Mouse (Mus musculus) right cerebral cortex, postnatal 10 days (tissue): Measurements from ENCODE around the gene Rnpep.
"Not testable (repeated sequence)": the region's sequence is repeated elsewhere in the genome, so short reads cannot be mapped to it uniquely, and the experiment has no call there.

Experiments used
- DNase-seq, 2 experiments: peaks; one replicate each; pipeline ENCODE4 v3.0.0; 2021; ENCODE audit warnings: low spot score in 2 of 2

The Rnpep gene

GRCm38 (mm10) chr1:135258380-135259127, 25.3 kb downstream of the Rnpep start, which contains the start of gene Elf3:
Gene Elf3 (minus strand): TSS chr1:135258568.
- no peak for DNase-seq

DNA sequence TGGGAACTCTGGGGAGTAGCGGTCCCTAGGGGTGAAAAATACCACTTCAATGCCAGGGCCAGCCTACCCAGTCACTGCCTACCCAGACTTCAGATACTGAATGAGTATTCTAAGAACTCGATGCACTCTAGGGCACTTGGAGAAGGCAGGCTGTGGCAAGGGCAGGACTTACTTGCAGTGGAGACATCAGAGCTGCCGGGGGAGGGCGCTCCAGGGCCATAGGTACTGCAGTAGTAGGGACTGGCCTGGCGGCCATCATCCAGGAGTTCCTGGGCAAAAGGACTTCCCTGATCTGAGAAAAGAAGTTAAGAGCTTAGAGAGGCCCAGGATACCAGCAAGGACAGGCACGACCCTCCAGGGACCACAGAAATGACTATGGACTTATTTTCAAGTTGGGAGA, 27.6 kb downstream of the Rnpep start:
- DNase-seq = no peak

GRCm38 (mm10) chr1:135252854-135253253, 31.0 kb downstream of the Rnpep start:
- no peak for DNase-seq

GRCm38 (mm10) chr1:135251405-135251804, 32.5 kb downstream of the Rnpep start:
- no peak for DNase-seq

DNA sequence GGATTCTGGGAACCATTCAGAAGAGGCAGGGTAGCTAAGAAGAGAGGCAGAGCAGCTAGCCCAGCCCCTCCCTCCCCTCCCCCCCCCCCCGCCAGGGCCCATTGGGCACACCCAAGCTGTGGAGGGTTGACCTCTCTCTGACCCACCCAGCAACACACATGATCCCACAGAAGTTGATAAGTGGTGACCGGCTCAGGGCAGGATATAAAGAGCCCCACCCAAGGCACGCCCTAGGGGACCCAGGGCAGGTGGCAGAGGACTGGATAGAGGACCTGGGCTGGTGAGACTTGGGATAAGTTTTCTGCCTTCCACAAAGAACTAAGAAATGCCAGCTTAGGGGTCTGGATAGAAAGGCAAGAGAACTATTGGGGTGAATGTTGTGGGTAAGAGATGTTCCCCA, 33.2 kb downstream of the Rnpep start:
- no peak for DNase-seq

- DNase-seq = peak; percentile 78 to 85
These were observed 35.4 kb downstream of the Rnpep start for GRCm38 (mm10) chr1:135248434-135248850.

DNA sequence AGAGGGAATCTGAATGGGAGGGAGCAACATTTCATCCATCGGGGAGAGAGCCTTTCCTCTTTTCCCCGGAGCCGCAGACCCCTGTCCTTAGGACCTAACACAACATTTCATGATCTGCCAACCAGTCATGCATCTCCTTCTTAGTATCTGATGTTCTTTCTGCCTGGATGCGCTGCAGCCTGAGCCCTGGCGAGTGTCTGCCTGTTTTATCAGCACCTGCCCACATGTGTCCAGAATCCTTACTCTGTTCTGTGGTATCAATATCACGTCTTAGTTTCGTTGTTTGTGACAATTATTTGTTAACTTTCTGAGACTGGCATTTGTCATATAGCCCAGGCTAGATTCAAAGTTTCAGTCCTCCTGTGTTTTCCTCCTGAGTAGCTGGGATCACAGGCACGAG, 39.9 kb downstream of the Rnpep start:
- DNase-seq = no peak

DNA sequence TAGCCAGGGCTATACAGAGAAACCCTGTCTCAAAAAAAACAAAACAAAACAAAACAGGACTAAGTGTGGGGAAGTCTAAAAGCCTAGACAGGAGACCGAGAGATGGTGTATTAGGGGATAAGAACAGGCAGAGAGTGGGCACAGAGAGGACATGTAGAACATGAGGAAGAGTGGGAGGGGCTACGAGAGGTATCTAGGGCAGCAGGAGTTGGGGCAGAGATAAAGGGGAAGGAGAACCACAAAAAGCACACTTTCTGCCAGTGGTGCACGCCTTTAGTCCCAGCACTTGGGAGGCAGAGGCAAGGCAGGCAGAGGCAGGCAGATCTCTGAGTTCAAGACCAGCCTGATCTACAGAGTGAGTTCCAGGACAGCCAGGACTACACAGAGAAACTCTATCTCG, 43.7 kb downstream of the Rnpep start:
- DNase-seq = not testable (repeated sequence)

DNA sequence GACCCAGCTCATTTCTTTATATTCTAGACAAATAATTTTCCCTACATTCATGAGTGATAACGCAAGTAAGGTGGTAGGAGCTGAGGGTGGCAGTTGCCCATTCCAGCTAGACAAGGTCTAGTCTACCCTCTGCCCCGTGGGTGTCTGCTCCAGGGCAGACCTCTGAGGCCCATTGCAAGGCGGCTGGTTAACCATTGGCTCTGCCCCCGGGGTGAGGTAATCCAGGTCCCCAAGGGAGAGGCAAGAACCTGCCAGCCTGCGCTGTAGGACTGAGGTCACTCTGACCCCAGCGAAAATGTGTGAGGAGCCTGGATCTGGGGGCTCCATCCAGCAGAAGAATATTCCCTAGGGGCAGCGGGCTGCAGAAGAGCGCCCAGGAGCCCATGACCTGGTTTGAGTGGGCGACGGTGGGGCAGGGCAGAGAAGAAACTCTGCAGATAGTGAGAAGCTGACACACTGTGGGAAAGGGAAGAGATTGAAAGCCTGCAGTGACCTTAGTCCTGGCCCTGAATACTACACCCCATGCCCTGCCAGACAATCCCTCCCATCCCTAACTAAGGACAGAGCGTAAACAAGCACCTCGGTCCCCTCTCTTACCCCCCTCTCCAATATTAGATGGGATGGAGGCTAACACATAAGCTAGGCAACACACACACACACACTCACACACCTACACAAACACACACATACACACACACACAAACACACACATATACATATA, 46.6 kb downstream of the Rnpep start:
- no peak for DNase-seq

DNA sequence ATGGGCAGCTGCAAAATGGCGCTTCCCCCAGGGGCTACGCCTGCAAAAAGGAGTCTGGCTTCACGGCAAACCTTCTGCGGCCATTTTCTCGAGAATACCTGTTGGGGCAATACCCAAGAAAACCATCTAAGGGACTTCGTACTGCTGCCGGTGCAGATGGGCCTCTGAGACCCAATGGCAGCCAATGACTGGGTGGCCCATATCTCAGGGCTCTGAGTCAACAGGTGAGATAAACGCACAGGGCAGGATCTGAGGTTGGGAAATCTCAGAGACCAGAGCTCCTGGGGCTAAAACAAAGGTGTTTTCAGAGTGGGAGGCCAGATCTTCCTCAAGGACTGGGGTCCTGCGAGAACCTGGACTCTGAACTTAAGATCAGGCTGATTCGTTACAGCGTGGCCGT, 49.1 kb downstream of the Rnpep start:
- DNase-seq = no peak

GRCm38 (mm10) chr1:135233961-135234360, 49.9 kb downstream of the Rnpep start:
- DNase-seq = no peak

- DNase-seq = not testable (repeated sequence)
These were observed 52.0 kb downstream of the Rnpep start for GRCm38 (mm10) chr1:135231878-135232277.

- DNase-seq = no peak
These were observed 56.4 kb downstream of the Rnpep start for GRCm38 (mm10) chr1:135227339-135227950.

DNA sequence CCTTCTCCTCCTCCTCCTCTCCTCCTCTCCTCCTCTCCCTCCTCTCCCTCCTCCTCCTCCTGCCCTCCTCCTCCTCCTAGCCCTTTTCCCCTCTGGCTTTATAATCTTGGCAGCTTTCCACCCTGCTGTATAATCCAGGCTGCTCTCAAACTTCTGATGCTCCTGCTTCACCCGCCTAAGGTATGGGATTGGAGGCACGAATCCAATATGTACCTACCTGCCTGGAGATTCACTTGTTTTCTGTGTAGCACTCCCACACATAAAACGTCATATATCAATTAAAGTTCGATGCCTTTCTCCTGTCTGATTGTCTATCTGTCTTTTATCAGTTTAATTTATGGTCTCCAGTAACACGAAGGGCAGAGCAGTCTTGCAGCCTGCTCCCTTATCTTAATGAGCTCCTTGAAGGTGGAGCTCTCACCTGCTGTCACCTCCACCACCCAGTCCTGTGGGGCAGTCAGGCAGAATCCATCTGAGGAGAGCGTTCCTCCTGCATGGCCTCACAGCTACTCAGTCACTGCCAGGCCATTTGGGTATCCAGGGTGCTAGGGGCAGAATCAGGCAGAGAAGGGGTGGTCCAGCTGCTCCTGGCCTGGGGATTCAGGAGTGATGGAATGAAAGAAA, 58.8 kb downstream of the Rnpep start:
- no peak for DNase-seq

DNA sequence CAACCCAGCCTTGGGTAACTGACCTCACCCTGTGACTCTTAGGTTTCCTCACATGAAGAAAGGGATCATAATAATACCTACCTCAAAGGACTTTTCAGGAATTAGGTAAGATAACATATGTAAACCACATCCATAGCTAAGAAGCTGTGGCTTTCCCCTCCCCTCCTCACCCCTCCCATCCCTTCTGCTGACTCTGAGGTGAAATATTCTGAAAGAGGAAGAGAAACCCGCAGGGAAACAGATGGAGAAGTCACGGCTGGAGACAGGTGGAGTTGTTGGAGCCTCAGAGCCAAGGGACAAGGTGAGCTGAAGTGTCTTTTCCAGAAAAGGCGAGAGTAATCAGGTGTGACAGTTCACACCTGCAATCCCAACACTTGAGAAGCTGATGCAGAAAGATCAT, 59.7 kb downstream of the Rnpep start:
- no peak for DNase-seq

- no peak for DNase-seq
These were observed 66.2 kb downstream of the Rnpep start for GRCm38 (mm10) chr1:135217607-135218233.

DNA sequence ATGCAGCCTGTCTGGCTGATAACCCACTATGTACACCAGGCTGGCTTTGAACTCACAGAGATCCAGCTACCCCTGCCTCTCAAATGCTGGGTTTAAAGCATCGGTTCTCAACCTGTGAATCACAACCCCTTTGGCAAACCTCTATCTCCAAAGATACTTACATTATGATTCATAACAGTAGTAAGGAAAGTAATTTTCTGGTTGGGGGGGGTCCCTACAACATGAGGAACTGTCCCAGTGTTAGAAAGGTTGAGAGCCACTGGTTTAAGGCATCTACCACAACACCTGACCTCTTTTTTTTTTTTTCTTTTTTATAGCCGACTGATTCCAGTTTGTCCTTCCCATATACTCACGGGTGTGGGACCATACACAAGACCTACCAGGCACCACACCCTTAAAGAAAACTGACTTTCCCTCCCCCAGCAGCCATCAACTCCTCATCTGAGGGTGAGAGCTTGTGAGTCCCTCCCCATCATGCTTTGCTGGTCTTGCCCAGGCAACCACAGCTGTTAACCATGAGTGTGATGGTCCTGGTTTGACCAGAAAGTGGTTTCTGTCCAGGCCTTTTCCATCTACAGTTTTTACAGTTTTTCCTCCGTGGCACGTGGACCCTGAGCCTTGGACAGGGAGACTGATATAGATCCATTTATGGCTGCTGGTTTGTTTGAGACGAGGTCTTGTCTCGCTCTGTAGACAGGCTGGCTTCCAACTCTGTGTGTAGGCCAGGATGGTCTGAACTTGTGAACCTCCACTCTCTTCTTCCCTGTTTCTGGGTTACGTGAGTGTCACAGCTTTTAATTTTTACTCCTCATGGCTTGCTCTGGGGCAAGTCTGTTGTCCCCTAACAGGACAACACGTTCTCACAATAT, 69.9 kb downstream of the Rnpep start:
- no peak for DNase-seq
